Mouse (Mus musculus) testis, postnatal 14 days (tissue): Measurements from ENCODE around the gene Ptpn13.

Experiments used
- DNase-seq: peaks from one replicate; pipeline ENCODE4 v3.0.0; 2021; ENCODE audit warnings: low spot score

Gene Ptpn13

DNA sequence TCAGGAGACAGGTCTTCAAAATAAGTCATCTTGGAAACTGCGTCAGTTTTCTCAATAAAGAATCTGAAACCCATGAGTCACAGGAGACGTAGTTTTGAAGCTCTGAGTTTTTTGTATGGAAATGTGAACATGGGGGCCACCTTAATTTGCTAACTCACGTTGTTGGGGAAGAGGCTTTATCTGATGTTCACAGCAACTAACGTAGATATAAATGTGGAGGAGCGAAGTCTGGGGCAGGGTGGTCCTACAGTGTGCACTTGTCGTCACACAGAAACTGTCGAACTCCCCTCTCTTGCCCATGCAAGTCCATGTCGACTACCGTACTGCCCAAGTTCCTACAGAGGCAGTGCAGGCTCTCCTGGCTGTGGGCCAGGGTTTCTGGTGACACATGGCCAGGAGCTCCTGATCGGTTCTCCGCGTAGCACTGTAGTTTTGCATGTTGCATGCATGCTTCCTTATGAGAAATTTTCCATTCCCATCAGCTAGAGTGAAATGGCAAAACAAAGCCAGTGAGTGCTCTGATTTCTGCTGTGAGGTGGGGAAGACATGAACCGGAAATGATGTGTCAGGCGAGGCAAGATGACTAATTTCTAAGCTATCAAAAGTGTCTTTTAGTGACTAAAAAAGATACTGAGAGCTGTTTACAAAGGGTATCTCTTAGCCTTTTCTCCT is 93.9 kb downstream of the Ptpn13 start:
- no peak for DNase-seq

- no peak for DNase-seq
Observed at GRCm38 (mm10) chr5:103522371-103522770, 97.4 kb downstream of the Ptpn13 start.

GRCm38 (mm10) chr5:103526668-103527436 is 101.9 kb downstream of the Ptpn13 start:
- DNase-seq: no peak

GRCm38 (mm10) chr5:103527437-103527718 is 102.4 kb downstream of the Ptpn13 start:
- no peak for DNase-seq

- no peak for DNase-seq
Observed at GRCm38 (mm10) chr5:103530214-103530613, 105.2 kb downstream of the Ptpn13 start.

DNA sequence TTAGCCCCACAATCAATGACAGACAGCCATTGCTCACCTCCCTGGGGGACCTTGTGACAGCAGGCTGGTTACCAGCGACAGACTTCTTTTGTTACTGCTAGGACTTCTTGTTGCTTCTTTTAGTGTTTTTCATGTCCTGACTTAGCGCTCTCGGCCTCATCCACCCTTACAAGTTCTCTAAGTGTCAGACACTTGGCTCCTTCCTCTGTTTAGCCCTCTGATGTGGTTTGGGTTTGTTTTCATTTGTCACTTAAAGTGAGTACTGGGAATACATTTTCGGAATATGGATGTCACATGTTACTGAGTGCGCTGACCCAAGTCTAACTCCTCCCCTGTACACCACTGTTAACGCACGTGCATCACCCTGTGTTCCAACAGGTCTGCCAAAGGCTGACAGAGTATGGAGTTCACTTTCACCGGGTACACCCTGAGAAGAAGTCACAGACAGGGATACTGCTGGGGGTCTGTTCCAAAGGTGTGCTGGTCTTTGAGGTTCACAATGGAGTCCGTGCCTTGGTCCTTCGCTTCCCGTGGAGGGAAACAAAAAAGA is 107.9 kb downstream of the Ptpn13 start:
- DNase-seq: no peak

DNA sequence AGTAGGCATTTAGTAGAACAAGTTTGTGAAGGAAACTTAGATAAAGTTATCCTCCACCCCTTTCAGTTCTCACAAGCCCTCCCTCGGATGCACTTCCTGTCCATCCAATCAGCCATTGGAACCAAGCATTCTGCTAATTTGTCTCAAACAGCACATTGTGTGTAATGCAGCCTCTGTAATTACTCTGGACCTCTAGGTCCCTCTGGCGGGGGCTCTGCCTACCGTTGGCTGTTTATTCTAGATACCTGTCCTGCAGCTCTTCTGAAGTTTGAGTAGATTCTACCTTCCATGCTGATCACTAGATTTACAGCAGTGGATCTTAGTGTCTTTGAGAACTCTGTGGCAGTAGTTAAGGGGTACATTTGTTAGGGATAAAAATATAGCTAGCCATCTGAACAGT is 109.5 kb downstream of the Ptpn13 start:
- DNase-seq: no peak

- no peak for DNase-seq
Observed at GRCm38 (mm10) chr5:103537429-103537828, 112.4 kb downstream of the Ptpn13 start.

GRCm38 (mm10) chr5:103540612-103541011 is 115.6 kb downstream of the Ptpn13 start:
- DNase-seq: no peak

GRCm38 (mm10) chr5:103541136-103541535 is 116.1 kb downstream of the Ptpn13 start:
- DNase-seq: no peak

DNA sequence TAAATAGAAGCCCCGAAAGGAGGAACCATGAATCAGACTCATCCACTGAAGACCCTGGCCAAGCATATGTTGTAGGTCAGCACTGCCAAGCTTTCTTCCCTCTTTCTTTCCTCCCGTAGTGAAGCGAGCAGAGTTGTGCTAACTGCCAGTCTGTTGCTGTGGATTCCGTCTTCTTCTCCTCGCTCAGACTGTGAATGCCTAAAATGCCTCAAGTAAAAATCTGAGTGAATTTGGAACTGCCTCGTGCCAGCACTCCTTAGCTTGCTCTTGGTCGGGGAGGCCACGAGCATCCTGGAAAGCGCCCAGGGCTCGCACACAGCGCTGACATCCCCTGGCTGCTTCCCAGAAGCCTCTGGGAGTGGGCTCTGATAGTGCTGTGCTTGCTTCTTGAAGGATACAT is 116.5 kb downstream of the Ptpn13 start:
- DNase-seq: no peak

DNA sequence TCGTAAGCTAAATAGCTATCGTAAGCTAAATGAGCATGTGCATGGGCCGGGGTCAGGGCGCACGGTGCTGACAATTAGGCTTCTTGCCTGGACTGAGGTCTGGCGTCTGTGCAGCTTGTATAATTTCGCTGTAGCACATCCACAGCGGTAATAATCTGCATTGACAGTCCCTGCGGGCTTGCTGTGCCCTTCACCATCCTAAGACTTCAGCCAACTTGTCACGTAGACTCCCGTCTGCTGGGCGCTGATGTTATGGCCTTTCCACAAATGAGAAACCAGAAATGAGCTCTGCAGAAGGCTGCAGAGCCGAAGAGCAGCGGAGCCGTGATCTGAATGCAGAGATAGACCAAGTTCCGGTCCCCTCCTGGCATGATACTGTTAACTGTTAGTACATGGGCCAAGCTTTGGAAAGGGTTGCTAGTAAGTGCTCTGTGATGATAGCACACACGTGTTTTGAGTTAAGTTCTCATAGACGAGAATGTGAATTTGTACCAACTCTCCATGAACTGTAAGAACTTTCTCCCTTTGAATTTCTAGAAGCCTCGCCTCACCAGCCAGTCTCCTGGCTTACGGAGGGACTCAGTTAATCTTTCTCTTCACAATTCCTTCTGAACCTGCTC is 120.5 kb downstream of the Ptpn13 start:
- DNase-seq: no peak

GRCm38 (mm10) chr5:103554769-103555168 is 129.8 kb downstream of the Ptpn13 start:
- no peak for DNase-seq

DNA sequence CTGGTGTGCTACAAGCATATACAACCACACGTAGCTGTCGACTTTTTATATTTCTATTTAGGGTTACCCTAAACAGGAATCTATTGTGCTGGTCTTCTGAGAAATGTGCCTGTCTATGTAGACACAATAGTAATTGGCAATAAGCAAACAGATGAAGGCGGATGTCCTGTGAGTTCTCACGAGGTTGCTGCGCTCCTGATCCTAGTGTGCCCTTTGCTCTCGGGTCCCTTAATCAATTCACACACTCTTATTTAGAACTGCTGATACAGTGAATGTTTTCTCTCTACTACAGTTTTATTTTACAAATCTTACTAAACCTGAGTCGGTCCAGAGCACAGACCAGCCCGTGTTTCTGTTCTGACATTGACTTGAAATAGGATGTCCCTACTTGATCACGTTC is 135.6 kb downstream of the Ptpn13 start:
- DNase-seq: no peak

DNA sequence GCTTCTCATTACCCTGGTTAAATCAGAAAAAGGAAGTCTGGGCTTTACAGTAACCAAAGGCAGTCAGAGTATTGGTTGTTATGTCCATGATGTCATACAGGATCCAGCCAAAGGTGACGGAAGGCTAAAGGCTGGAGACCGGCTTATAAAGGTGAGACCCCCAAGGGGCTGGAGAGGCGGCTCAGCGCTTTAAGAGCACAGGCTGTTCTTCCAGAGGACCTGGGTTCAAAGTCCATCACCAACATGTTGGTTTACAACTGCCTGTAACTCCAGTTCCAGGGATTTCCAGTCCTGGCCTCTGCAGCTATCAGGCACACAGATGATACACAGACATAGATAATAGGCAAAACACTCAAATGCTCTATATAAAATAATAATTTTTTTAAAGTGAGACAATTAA is 143.0 kb downstream of the Ptpn13 start:
- DNase-seq: no peak

DNA sequence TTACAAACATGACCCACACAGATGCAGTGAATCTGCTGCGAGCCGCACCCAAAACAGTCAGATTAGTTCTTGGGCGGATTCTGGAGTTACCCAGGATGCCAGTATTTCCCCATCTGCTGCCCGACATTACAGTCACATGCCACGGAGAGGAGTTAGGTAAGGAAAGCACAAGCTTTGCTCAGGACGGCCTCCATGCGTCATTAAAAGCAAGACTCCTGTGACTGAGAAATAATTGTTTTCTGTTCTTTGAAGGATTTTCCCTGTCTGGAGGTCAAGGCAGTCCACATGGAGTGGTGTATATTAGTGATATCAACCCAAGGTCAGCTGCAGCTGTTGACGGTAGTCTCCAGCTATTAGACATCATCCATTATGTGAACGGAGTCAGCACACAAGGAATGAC is 144.5 kb downstream of the Ptpn13 start:
- no peak for DNase-seq

DNA sequence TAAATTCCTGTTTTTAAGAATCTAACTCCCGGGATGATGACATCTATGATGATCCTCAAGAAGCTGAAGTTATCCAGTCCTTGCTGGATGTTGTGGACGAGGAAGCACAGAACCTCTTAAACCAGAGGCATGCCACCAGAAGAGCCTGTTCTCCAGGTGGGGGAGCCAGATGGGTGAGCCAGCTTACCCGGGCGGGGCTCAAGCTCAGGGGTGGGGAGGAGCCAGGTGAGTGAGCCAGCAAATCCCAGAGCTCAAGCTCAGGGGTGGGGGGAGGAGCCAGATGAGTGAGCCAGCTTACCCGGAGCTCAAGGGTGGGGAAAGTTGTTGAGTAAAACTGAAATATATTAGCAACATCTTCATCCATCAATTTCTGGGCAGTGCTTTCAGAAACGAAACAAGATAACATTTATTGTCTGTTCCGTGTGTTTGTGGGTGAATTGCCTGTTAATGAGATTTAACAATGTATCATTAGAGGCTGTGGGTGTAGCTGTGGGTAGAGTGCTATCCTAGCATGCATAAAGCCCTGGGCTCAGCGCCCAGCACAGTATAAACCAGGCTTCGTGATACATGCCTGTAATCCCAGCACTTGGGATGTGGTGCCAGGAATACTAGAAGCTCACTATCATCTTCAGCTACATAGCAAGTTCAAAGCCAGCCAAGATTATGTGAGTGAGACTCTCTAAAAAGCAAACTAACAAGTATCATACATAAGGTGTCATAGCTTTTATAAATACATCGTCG is 154.9 kb downstream of the Ptpn13 start:
- peak; percentile 83 for DNase-seq

DNA sequence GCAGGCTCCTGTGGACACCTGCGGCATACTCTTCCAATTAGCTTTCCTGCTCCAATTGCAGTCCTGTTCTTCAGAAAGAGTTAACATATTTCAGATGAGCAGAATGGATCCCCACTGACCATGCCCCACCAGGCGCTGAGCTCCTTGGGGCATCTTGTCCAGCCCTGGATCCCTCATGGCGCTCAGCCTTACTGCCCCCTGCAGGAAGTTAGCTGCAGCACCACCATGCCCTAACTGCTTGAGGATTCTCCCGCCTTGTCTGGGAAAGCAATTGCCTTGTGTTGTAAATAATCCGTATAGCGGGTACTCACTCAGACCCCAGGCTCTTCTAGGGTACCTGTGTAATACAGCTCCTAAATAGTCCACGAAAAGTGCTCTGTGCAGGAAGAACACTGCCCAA is 162.2 kb downstream of the Ptpn13 start:
- no peak for DNase-seq

DNA sequence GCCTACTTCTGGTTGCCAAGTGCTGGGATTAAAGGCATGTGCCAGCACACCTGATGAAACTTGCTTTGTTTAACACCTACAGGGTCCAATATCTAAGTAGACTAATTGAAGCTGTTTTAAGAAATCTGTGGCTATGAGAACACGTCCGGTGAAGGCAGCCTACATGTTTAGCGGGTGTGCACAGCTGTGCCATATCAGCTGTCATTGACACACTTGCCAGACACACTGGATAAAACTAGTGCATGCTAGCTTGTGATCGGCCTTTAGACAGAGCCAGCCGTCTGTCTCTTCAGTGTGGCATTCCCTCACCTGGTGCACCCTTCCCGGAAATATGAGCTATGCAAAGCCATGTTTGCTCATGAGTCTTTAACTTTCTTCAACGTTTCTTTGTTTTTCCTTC is 166.9 kb downstream of the Ptpn13 start:
- DNase-seq: no peak

DNA sequence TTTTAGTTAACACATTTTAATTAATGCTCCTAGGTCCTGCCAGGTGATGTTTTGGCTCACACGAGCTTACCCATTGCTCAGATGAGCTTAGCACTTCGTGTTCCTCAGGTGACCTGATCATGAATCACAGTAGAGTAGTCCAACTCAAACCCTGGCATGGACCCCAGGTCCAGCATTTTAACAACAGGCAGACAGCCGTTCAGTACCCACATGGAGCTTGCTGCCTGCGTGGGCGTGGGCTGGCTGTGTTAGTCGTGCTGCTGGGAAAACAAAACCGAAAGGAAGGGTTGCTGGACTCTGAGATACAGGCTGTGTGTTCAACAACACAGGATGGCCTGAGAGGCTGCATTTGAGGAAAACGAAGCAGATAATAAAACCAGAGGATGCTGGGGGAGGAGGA is 167.7 kb downstream of the Ptpn13 start:
- DNase-seq: no peak

DNA sequence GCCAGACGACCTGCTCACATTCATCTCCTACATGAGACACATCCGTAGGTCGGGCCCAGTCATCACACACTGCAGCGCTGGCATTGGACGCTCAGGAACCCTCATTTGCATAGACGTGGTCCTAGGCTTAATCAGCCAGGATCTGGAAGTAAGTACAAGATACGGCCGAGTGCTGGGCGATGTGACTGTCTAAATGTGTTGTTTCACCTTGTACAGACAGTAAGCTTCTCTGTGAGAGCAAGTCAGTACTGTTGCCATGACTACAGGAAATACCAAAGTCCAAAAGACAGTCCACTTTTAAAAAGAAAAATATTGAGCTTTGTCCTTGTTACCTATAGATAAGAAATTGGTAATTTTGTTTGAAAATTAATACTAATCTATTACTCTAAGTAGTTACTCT is 168.6 kb downstream of the Ptpn13 start:
- no peak for DNase-seq

DNA sequence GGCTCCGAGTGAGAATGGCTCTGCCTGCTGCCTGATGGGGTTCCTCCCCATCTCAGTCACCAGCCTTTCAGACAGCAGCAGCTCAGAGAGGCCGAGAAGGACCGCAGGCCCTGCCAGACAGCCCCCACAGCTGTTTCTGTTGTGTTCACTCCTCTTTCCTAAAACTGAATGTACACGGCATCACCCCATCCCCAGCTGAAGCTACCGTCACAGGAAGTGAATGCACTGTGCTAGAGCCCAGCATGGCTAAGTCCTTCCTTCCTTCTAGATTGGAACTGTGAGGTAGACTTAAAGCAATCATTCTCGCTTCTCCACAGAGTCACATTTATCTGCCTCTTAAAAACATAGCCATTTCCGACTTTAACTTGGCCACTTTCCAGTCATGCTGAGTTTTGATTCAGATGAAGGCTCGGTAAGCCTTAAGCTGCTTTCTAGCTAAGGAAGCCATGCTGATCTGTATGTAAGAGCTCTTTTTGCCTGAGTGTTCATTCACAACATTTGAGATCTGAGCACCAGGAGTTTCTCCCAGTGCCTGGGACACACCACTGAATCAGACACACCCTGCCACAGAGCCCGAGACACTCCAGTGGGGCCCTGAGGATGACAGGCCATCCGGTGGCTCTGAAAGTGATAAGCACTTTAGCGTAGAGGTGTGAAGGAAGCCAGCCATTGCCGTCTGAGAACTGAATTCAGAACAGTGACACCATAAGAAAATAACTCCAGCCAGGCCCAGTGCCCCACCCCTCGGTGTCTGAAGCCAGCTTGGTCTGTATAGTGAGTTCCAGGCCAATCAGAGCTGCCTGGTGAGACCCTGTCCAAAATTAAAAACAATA is 170.6 kb downstream of the Ptpn13 start:
- no peak for DNase-seq
